In the genomic region with DNA sequence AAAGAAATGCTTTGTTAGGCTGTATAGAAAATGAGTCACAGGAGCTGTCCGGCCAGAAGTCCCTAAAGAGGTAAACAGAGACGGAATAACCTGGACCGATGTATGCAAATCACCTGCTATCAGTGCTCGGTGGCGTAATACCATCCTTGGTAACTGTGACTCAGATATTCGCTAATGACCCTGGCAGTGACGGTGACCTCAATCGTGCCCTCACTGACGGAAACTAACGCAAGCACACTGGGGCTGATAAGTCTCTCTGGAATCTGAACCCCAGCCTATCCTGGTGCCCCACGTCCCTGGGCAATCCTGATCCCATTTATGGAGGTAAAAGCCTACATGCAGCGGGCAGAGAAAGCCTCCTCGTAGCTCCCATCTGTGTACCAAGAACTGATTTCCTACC, we compare ENCODE assay signal across 17 mouse cellular contexts. TPM values are rescaled to one million over a fixed set of nuclear protein-coding genes. Genes with fewer than 3 reads are reported as not detected.
DNase-seq lines count a peak whose midpoint lies in the region; ATAC-seq and TF ChIP-seq lines count a peak whose summit lies in the region.
"Had no signal": no experiment of that assay in that cellular context is flagged by ENCODE, and none has a peak within 500 bp of the region (broad histone marks: within the 10 kb centered on the region; RNA-seq: fewer than 3 reads in every experiment).

No protein-coding gene starts in this region.

- ATAC-seq in heart, embryonic 12.5 days (ENCODE audit: insufficient number of reproducible peaks, low FRiP score): no peak
- ATAC-seq in heart, embryonic 16.5 days (replicated peaks; ENCODE audit: extremely low read depth, insufficient read depth, low FRiP score): peak; percentile 52
- ATAC-seq in stomach, embryonic 15.5 days (ENCODE audit: insufficient read depth, low FRiP score, low read depth): peak; percentile 50; the same call in 1 of the 2 replicates
- no peak for ATAC-seq in hindbrain, embryonic 12.5 days (ENCODE audit: low FRiP score)

- WGBS in heart, embryonic 12.5 days: 43% methylated on average over 13 of the region's 13 CpGs
- WGBS in heart, embryonic 16.5 days: 36% methylated on average over 13 of the region's 13 CpGs
- WGBS in stomach, embryonic 15.5 days: 54% methylated on average over 13 of the region's 13 CpGs
- WGBS in kidney, adult 2 months: 76% methylated on average over 13 of the region's 13 CpGs
- 74% methylated on average over 13 of the region's 13 CpGs for WGBS in hindbrain, embryonic 12.5 days

- no peaks in the 10 kb centered on the region for H3K36me3 ChIP-seq in heart, embryonic 12.5 days
- H3K36me3 ChIP-seq in heart, embryonic 16.5 days (ENCODE audit: control insufficient read depth, insufficient read depth): no peaks in the 10 kb centered on the region
- no peaks in the 10 kb centered on the region for H3K36me3 ChIP-seq in stomach, embryonic 15.5 days
- H3K36me3 ChIP-seq in kidney, adult 2 months (ENCODE audit: control insufficient read depth, insufficient read depth, low read length): no peaks in the 10 kb centered on the region
- no peaks in the 10 kb centered on the region for H3K36me3 ChIP-seq in hindbrain, embryonic 12.5 days
- H3K36me3 ChIP-seq: heart, embryonic 13.5 days; neural tube, embryonic 15.5 days had no signal

- no peaks in the 10 kb centered on the region for H3K27me3 ChIP-seq in heart, embryonic 12.5 days (replicated peaks)
- no peaks in the 10 kb centered on the region for H3K27me3 ChIP-seq in heart, embryonic 16.5 days (ENCODE audit: control insufficient read depth, insufficient read depth, low read length)
- no peaks in the 10 kb centered on the region for H3K27me3 ChIP-seq in stomach, embryonic 15.5 days (replicated peaks)
- no peaks in the 10 kb centered on the region for H3K27me3 ChIP-seq in kidney, adult 2 months (replicated peaks; ENCODE audit: control insufficient read depth, insufficient read depth, low read length)
- no peaks in the 10 kb centered on the region for H3K27me3 ChIP-seq in hindbrain, embryonic 12.5 days
- H3K27me3 ChIP-seq: heart, embryonic 13.5 days; neural tube, embryonic 15.5 days had no signal

- peak; percentile 96 for DNase-seq in heart, adult 11 months
- DNase-seq in adrenal gland, adult 8-10 months: peak; percentile 90
- no peak for DNase-seq in kidney, adult 2 months
- no peak for DNase-seq in urinary bladder, postnatal 4 days (ENCODE audit: low spot score in 2 of 2)
- DNase-seq: cerebellum, adult 11-12 months; embryo, embryonic 11 days; kidney, adult 11 months had no signal

- H3K9ac ChIP-seq in heart, embryonic 12.5 days: no peak overlapping the region
- no peak overlapping the region for H3K9ac ChIP-seq in heart, embryonic 16.5 days (ENCODE audit: low read length)
- no peak overlapping the region for H3K9ac ChIP-seq in stomach, embryonic 15.5 days
- H3K9ac ChIP-seq in hindbrain, embryonic 12.5 days: no peak overlapping the region
- H3K9ac ChIP-seq: heart, embryonic 13.5 days; liver, embryonic 14.5 days; neural tube, embryonic 15.5 days had no signal

- peaks cover 30% of the 10 kb centered on the region for H3K4me1 ChIP-seq in heart, embryonic 12.5 days (replicated peaks)
- peaks cover 16% of the 10 kb centered on the region for H3K4me1 ChIP-seq in heart, embryonic 16.5 days (ENCODE audit: control insufficient read depth, insufficient read depth, low read length)
- H3K4me1 ChIP-seq in stomach, embryonic 15.5 days: no peaks in the 10 kb centered on the region
- peaks cover 5% of the 10 kb centered on the region; the same call in 1 of the 2 replicates for H3K4me1 ChIP-seq in kidney, adult 2 months (ENCODE audit: control insufficient read depth, insufficient read depth, low read length)
- no peaks in the 10 kb centered on the region for H3K4me1 ChIP-seq in hindbrain, embryonic 12.5 days
- H3K4me1 ChIP-seq: neural tube, embryonic 15.5 days had no signal

- no peak overlapping the region for H3K4me3 ChIP-seq in heart, embryonic 12.5 days
- H3K4me3 ChIP-seq in heart, embryonic 16.5 days (ENCODE audit: low read length): no peak overlapping the region
- no peak overlapping the region for H3K4me3 ChIP-seq in stomach, embryonic 15.5 days (replicated peaks)
- no peak overlapping the region for H3K4me3 ChIP-seq in kidney, adult 2 months (ENCODE audit: insufficient read depth, low read depth, low read length)
- no peak overlapping the region for H3K4me3 ChIP-seq in hindbrain, embryonic 12.5 days
- H3K4me3 ChIP-seq: heart, embryonic 13.5 days; neural tube, embryonic 15.5 days had no signal

- H3K27ac ChIP-seq in heart, embryonic 12.5 days (ENCODE audit: poor library complexity, severe bottlenecking): no peak overlapping the region
- peak overlapping the region; percentile 92 for H3K27ac ChIP-seq in heart, embryonic 16.5 days (ENCODE audit: low read length)
- no peak overlapping the region for H3K27ac ChIP-seq in stomach, embryonic 15.5 days
- no peak overlapping the region for H3K27ac ChIP-seq in kidney, adult 2 months (ENCODE audit: insufficient read depth, low read depth, low read length)
- H3K27ac ChIP-seq in hindbrain, embryonic 12.5 days: no peak overlapping the region
- H3K27ac ChIP-seq: liver, embryonic 14.5 days; neural tube, embryonic 15.5 days had no signal

- TF ChIP-seq CTCF in kidney, adult 2 months (conservative IDR thresholded peaks at IDR 0.05; ENCODE audit: insufficient read depth, insufficient read length, low read depth, low read length): no peak

- no peak overlapping the region for H3K4me2 ChIP-seq in heart, embryonic 12.5 days
- H3K4me2 ChIP-seq in heart, embryonic 16.5 days (ENCODE audit: low read depth, low read length): no peak overlapping the region
- no peak overlapping the region for H3K4me2 ChIP-seq in stomach, embryonic 15.5 days
- no peak overlapping the region for H3K4me2 ChIP-seq in hindbrain, embryonic 12.5 days (replicated peaks)
- H3K4me2 ChIP-seq: heart, embryonic 13.5 days; neural tube, embryonic 15.5 days had no signal

- no peak for TF ChIP-seq POLR2A in kidney, adult 2 months (IDR thresholded peaks at IDR 0.05; ENCODE audit: low read depth, low read length)

- no peaks in the 10 kb centered on the region for H3K9me3 ChIP-seq in heart, embryonic 12.5 days (replicated peaks)
- no peaks in the 10 kb centered on the region for H3K9me3 ChIP-seq in heart, embryonic 16.5 days (replicated peaks; ENCODE audit: control insufficient read depth, low read length)
- no peaks in the 10 kb centered on the region for H3K9me3 ChIP-seq in stomach, embryonic 15.5 days
- no peaks in the 10 kb centered on the region for H3K9me3 ChIP-seq in hindbrain, embryonic 12.5 days (replicated peaks)
- H3K9me3 ChIP-seq: heart, embryonic 13.5 days; neural tube, embryonic 15.5 days had no signal

RNA-seq across cellular contexts. Expression of a gene that starts 45.6 kb away (rescaled TPM):
- polyA plus RNA-seq in heart, embryonic 12.5 days (2016; fragmentation: Nextera tagmentation; extraction: Ambion mirVana): 6.3 and 7.2 TPM in 2 replicates
- total RNA-seq in adrenal gland, adult 8-10 months (2022): under 1 TPM in 3 of 4 experiments, not detected in 1; 0.24 to 0.44 (median 0.40) TPM
- 12.3 and 14.4 TPM in 2 replicates for polyA plus RNA-seq in heart, embryonic 16.5 days (2015; fragmentation: Nextera tagmentation; extraction: Ambion mirVana)
- polyA plus RNA-seq in stomach, embryonic 15.5 days (2015; fragmentation: Nextera tagmentation; extraction: Ambion mirVana): 0.06 TPM in 2 replicates
- 0.74 TPM in 1 of 2 replicates, not detected in the other for polyA plus RNA-seq in kidney, adult 2 months (2012; rRNA removed)
- 0.08 and 0.76 TPM in 2 replicates for polyA plus RNA-seq in hindbrain, embryonic 12.5 days (2016; fragmentation: Nextera tagmentation; extraction: Ambion mirVana)

RNA-seq across cellular contexts. Expression of a gene that starts 58.7 kb away (rescaled TPM):
- polyA plus RNA-seq in heart, embryonic 12.5 days (2016; fragmentation: Nextera tagmentation; extraction: Ambion mirVana): not detected in 2 replicates
- not detected for total RNA-seq in adrenal gland, adult 8-10 months (2022)
- not detected in 2 replicates for polyA plus RNA-seq in heart, embryonic 16.5 days (2015; fragmentation: Nextera tagmentation; extraction: Ambion mirVana)
- 0.08 and 0.23 TPM in 2 replicates for polyA plus RNA-seq in stomach, embryonic 15.5 days (2015; fragmentation: Nextera tagmentation; extraction: Ambion mirVana)
- polyA plus RNA-seq in kidney, adult 2 months (2012; rRNA removed): 0.19 and 0.28 TPM in 2 replicates
- polyA plus RNA-seq in hindbrain, embryonic 12.5 days (2016; fragmentation: Nextera tagmentation; extraction: Ambion mirVana): 0.62 and 1.1 TPM in 2 replicates
- total RNA-seq: adrenal gland, postnatal 4 days had no signal
- polyA plus RNA-seq: heart, embryonic 13.5 days; large intestine, adult 2 months; testis, adult 2 months had no signal

Comparison
In these comparisons a context has a peak if more than half of its experiments do, and no peak if none do; other contexts are left out.
1. ATAC-seq: peak in heart, embryonic 16.5 days (single experiment) and stomach, embryonic 15.5 days (single experiment); none in heart, embryonic 12.5 days (single experiment) and hindbrain, embryonic 12.5 days (single experiment).
2. DNase-seq: peak in heart, adult 11 months (single experiment) and adrenal gland, adult 8-10 months (single experiment); none in kidney, adult 2 months (single experiment) and urinary bladder, postnatal 4 days (0 of 2).